Mouse (Mus musculus) limb, embryonic 13.5 days (tissue): ENCODE results near the gene Aff2. TPM values are rescaled to one million over a fixed set of nuclear protein-coding genes. Genes with fewer than 3 reads are reported as not detected.
A peak's percentile ranks its signal among the peaks of the same experiment; 100 is the strongest.

Experiments used
- ATAC-seq: fragments of 200-750 bp; cut with Nextera tagmentation; 2 replicates; pipeline ENCODE4 v1.8.0; 2017; ENCODE audit warnings: low read depth, moderate number of reproducible peaks, moderate TSS enrichment; ENCODE audit not compliant: low FRiP score
- H3K27ac ChIP-seq: fragments of 300-500 bp; sonication (generic); 2 replicates; pipeline ENCODE4 v1.5.1; 2015; ENCODE audit warnings: inconsistent platforms, mild to moderate bottlenecking, moderate library complexity
- H3K27me3 ChIP-seq: fragments of 300-500 bp; sonication (generic); 2 replicates; pipeline ENCODE4 v1.6.1; 2015; ENCODE audit warnings: mild to moderate bottlenecking, inconsistent platforms
- H3K36me3 ChIP-seq: fragments of 300-500 bp; sonication (generic); 2 replicates; pipeline ENCODE4 v1.6.1; 2015; ENCODE audit warnings: inconsistent platforms, mild to moderate bottlenecking, moderate library complexity
- H3K4me1 ChIP-seq: fragments of 300-500 bp; sonication (generic); 2 replicates; pipeline ENCODE4 v1.6.1; 2015; ENCODE audit warnings: inconsistent platforms
- H3K4me2 ChIP-seq: fragments of 300-500 bp; sonication (generic); replicated peaks from 2 replicates; pipeline ENCODE4 v1.6.1; 2015; ENCODE audit warnings: inconsistent platforms, mild to moderate bottlenecking, moderate library complexity
- H3K4me3 ChIP-seq: fragments of 300-500 bp; sonication (generic); 2 replicates; pipeline ENCODE4 v1.5.1; 2015; ENCODE audit warnings: moderate library complexity, mild to moderate bottlenecking, inconsistent platforms
- H3K9ac ChIP-seq: fragments of 300-500 bp; sonication (generic); 2 replicates; pipeline ENCODE4 v1.6.1; 2015; ENCODE audit warnings: mild to moderate bottlenecking, inconsistent platforms
- H3K9me3 ChIP-seq: fragments of 300-500 bp; sonication (generic); 2 replicates; pipeline ENCODE4 v1.6.1; 2016; ENCODE audit warnings: inconsistent platforms
- WGBS: fragments of 180-500 bp; shearing (Covaris S2); methylation state at CpG from one replicate; pipeline ENCODE4 v1.1.7; 2015; 5-methylcytosine and 5-hydroxymethylcytosine counted together
- polyA plus RNA-seq: library from polyadenylated mRNA; unstranded; fragments of >200 nt; fragmentation: Nextera tagmentation; extraction: Ambion mirVana; gene quantifications from 2 replicates; pipeline ENCODE4 v1.2.1, GENCODE M21; 2015

Aff2 gene
- polyA plus RNA-seq, 1 experiment from 2014 or later = 15.8 TPM

DNA sequence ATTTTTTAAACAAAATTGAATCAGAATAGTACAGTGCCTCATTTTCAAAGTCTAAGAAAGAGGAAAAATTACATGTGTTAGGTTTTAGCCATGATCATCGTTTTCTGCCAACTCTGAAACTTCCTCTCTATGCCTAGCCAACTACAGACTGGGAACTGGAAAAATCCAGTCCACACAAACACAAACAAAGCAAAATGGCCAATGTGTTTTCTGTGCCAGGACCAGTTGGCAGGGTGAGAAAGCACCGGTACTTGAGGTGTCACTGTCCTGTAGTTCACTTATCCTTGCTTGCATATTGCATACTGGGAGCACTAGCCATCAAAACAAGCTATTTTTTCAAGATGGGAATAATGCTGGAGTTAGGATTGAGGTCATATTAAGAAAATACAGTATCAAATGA, 100.8 kb downstream of the Aff2 start:
- Histone ChIP-seq H3K36me3 (no peaks in the 10 kb centered on the region), H3K9ac (no peak overlapping the region), H3K4me2 (no peak overlapping the region), H3K27me3 (no peaks in the 10 kb centered on the region), H3K4me3 (no peak overlapping the region), H3K9me3 (no peaks in the 10 kb centered on the region), H3K27ac (no peak overlapping the region), H3K4me1 (no peaks in the 10 kb centered on the region)
- ATAC-seq = no peak
- WGBS = 73% methylated on average over 2 of the region's 2 CpGs

DNA sequence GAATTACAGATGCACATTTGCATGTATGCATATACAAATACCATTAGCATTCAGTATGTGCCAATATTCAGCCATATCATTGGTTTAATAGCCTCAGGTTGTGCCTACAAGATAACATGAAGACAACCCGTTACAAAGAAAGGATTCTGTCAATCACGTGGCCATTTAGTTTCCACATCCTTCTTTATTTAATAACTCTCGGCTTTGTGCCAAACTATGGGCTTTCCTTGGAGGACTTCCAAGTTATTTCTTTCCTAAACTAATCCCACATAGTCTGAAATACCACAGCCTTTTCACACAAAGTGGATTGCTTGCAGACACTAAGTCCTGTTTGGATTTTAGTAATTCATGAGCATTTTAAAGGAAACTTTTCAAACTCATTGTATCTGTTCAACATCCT, 142.0 kb downstream of the Aff2 start:
- no peak overlapping the region for H3K4me3 ChIP-seq
- H3K9me3 ChIP-seq = no peaks in the 10 kb centered on the region
- no peaks in the 10 kb centered on the region for H3K4me1 ChIP-seq
- WGBS = 41% methylated on average over 3 of the region's 3 CpGs
- no peak overlapping the region for H3K9ac ChIP-seq
- 0 out of 2 replicates have a peak, but pooled peaks have one; percentile 3 for ATAC-seq
- H3K4me2 ChIP-seq = no peak overlapping the region
- no peaks in the 10 kb centered on the region for H3K36me3 ChIP-seq
- no peak overlapping the region for H3K27ac ChIP-seq
- H3K27me3 ChIP-seq = no peaks in the 10 kb centered on the region

DNA sequence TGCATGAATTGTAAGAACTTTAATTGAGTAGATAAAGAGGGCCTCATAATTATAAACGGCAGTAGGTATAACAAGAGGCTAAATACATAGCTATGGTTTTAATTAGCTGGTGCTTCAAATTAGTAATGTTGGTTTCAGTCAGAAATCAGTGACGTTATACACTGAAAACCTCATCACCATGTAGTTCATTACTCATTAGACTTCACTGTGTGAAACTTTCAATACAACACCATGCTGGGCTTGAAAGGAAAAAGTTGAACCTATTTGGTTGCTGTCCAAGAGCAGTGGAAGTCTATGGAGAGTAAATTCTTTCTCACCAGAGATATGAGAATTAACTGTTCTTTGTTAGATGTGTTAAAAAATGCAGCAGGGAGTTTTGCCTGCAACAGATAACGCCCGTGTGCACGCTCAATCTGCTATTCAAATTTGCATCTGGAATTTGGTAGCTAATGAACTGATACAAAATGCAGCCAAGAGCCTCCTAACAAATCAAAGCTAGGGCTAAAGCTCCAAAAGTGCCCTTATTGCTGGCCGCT, 158.0 kb downstream of the Aff2 start:
- Histone ChIP-seq H3K4me1 (no peaks in the 10 kb centered on the region), H3K4me3 (no peak overlapping the region), H3K9ac (no peak overlapping the region), H3K27me3 (no peaks in the 10 kb centered on the region), H3K27ac (no peak overlapping the region), H3K4me2 (no peak overlapping the region), H3K9me3 (no peaks in the 10 kb centered on the region), H3K36me3 (no peaks in the 10 kb centered on the region)
- 50% methylated on average over 6 of the region's 6 CpGs for WGBS
- ATAC-seq = no peak

DNA sequence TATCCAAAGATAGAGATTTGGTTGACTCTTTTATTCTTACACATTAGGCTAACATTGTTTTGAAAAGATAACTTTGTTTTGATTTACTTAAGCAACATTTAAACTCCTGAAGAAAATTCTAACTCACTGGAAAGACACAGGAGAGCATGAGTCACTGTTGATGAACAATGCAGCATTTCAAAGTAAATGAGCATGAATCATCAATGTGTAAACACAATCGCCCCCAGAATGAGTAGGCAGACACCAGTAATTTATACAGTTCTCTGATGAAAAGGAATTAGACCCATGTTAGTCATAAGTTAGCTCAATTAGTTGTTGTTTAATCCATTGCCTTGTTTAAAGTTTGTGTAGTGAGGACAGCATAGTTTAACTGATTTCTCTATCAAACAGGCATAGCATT, 180.7 kb downstream of the Aff2 start:
- Histone ChIP-seq H3K4me3 (no peak overlapping the region), H3K27me3 (no peaks in the 10 kb centered on the region), H3K27ac (no peak overlapping the region), H3K4me2 (no peak overlapping the region), H3K4me1 (no peaks in the 10 kb centered on the region), H3K36me3 (peaks cover 3% of the 10 kb centered on the region; the same call in 1 of the 2 replicates), H3K9me3 (no peaks in the 10 kb centered on the region), H3K9ac (no peak overlapping the region)
- ATAC-seq = no peak
- WGBS = 66% methylated on average over 1 of the region's 1 CpGs

DNA sequence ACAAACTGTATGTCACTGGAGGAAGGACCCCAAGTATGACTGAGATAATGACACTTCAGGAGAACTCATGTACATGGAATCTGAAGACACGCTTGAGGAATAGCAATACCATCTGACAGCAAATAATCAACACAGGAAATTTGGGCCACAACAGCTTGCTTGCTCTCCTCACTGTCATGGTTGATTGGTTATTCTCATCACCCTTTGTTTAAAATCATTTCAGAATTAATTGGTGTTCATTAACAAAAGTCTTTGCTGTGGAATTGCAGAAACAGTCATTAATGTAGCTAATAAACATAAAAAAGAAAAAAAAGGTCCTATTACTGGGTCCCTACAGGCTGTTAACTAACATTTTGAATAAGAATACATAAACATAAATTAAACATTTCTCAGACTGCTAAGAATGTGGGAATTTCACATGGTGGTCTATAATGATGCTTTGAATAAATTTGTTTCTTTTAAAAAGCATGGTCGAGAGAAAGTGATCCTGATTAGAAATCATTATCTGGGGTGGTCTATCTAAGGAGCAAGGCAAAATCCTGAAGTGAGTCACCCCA, 219.9 kb downstream of the Aff2 start:
- H3K4me2 ChIP-seq = no peak overlapping the region
- no peaks in the 10 kb centered on the region for H3K4me1 ChIP-seq
- H3K27ac ChIP-seq = no peak overlapping the region
- no peaks in the 10 kb centered on the region for H3K27me3 ChIP-seq
- 84% methylated on average over 2 of the region's 2 CpGs for WGBS
- H3K36me3 ChIP-seq = no peaks in the 10 kb centered on the region
- no peak overlapping the region for H3K4me3 ChIP-seq
- H3K9me3 ChIP-seq = no peaks in the 10 kb centered on the region
- H3K9ac ChIP-seq = no peak overlapping the region
- no peak for ATAC-seq

DNA sequence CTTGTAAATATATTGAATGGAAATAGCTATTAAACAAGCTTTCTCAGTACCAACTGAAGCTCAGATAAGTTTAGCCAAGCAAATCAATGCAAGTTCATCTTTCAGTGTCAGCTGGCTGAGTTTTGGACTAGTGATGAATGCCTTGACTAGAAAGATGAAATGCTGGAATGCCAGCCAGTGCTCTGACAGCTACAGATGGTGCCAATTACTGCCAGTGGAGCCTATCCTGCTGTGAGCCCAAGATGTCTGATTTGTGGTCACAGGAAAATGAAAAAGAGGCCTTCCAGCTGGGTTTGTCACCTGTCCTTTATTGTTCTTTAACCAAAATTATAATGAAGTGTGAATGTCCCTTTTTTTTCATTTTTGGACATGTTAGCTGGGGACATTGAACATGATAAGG, 248.7 kb downstream of the Aff2 start:
- no peak for ATAC-seq
- H3K4me1 ChIP-seq = no peaks in the 10 kb centered on the region
- no peak overlapping the region for H3K4me2 ChIP-seq
- H3K36me3 ChIP-seq = no peaks in the 10 kb centered on the region
- no peak overlapping the region for H3K27ac ChIP-seq
- no peak overlapping the region for H3K9ac ChIP-seq
- no peak overlapping the region for H3K4me3 ChIP-seq
- H3K9me3 ChIP-seq = no peaks in the 10 kb centered on the region
- no peaks in the 10 kb centered on the region for H3K27me3 ChIP-seq

DNA sequence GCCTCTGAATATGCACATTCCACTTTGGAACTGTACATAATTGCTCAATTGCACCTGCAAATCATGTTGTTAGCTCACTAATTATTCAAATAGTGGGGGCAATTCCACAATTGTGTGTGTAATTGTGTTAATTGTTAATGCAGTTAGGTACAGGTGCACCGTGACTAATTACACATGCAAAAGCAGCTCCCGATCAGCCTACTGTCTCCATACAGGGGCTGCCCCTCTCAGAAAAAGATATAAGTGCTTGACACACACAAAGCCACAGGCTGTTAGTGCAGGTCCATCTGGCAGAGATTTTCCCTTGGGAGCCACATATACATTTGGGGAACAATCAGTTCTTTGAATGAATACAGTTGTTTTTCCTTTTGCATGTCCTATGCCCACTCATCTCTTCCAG, 302.9 kb downstream of the Aff2 start:
- H3K9ac ChIP-seq = no peak overlapping the region
- WGBS = 94% methylated on average over 2 of the region's 2 CpGs
- no peak overlapping the region for H3K4me2 ChIP-seq
- no peaks in the 10 kb centered on the region for H3K36me3 ChIP-seq
- H3K27ac ChIP-seq = no peak overlapping the region
- H3K4me1 ChIP-seq = no peaks in the 10 kb centered on the region
- no peaks in the 10 kb centered on the region for H3K27me3 ChIP-seq
- no peak overlapping the region for H3K4me3 ChIP-seq
- ATAC-seq = no peak
- no peaks in the 10 kb centered on the region for H3K9me3 ChIP-seq

DNA sequence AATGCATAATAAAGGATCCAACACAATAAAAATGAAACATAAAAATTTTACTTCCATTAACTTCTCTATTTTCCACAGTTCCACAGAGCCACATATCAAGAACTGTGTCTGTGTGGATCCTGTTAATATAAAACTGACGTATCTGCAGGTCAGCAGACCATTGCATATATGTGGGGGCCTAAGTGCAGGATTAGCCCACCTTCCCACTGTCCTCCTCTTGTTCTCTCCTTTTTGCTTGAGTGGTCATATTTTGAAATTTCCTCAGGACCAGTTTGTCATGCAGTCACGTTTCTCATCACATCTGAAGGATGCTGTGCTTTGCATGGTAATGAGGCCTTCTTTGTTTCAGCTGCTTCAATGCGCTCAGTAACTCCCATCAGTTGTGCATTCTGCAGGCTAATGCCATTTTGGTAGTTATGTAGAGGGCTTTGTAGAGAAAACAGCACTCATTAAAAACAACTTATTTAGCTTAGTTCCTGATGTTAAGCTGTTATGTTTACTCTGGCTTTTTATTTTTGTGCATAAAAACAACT, 306.1 kb downstream of the Aff2 start:
- no peak overlapping the region for H3K27ac ChIP-seq
- WGBS = 69% methylated on average over 3 of the region's 3 CpGs
- H3K27me3 ChIP-seq = no peaks in the 10 kb centered on the region
- no peak for ATAC-seq
- no peaks in the 10 kb centered on the region for H3K4me1 ChIP-seq
- H3K4me2 ChIP-seq = no peak overlapping the region
- no peak overlapping the region for H3K9ac ChIP-seq
- H3K4me3 ChIP-seq = no peak overlapping the region
- no peaks in the 10 kb centered on the region for H3K36me3 ChIP-seq
- H3K9me3 ChIP-seq = no peaks in the 10 kb centered on the region

DNA sequence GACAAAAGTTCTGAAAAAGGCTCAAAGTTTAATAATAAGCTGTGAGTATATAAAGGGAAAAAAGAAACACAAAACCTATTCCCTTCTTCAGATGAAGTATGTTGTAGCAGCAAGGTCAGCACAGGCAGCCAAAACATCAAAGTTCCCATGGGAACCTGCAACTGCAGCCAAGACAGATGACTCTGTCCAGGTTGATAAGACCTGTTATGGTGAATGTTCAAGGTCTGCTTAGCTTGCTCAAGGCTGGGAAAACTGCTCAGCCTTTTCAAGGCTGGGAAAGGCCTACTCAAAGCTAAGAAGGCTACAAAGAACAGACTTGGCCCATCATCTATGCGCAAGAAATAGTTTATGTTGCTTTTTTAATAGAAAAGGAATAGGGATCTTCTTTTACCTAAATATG, 315.6 kb downstream of the Aff2 start:
- Histone ChIP-seq H3K36me3 (no peaks in the 10 kb centered on the region), H3K4me1 (no peaks in the 10 kb centered on the region), H3K27me3 (no peaks in the 10 kb centered on the region), H3K27ac (no peak overlapping the region), H3K9ac (no peak overlapping the region), H3K4me2 (no peak overlapping the region), H3K4me3 (no peak overlapping the region), H3K9me3 (no peaks in the 10 kb centered on the region)
- ATAC-seq = no peak
- WGBS = 94% methylated on average over 1 of the region's 1 CpGs

DNA sequence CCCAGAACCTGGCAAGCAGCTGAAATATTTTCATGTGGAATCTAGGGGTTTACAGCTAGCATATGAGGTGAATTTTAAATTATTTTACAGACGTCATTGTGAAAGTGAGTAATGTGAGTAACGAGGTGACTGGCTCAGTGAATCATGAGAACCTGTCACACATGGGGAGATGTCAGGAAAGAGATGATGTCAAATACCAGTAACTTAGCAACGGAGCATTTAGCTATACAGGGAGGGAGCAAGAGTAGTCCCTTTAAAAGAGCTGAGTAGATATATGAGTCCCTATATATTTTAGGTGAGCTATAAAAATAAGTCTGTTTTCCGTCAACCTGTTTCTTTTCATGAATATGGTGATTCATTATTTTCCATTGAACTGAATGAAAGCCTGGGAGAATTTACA, 338.7 kb downstream of the Aff2 start:
- no peaks in the 10 kb centered on the region for H3K27me3 ChIP-seq
- no peak overlapping the region for H3K9ac ChIP-seq
- H3K9me3 ChIP-seq = no peaks in the 10 kb centered on the region
- no peaks in the 10 kb centered on the region for H3K4me1 ChIP-seq
- H3K4me2 ChIP-seq = no peak overlapping the region
- no peak overlapping the region for H3K27ac ChIP-seq
- H3K4me3 ChIP-seq = no peak overlapping the region
- peak; percentile 87 for ATAC-seq
- H3K36me3 ChIP-seq = no peaks in the 10 kb centered on the region
- WGBS = 30% methylated on average over 4 of the region's 4 CpGs

DNA sequence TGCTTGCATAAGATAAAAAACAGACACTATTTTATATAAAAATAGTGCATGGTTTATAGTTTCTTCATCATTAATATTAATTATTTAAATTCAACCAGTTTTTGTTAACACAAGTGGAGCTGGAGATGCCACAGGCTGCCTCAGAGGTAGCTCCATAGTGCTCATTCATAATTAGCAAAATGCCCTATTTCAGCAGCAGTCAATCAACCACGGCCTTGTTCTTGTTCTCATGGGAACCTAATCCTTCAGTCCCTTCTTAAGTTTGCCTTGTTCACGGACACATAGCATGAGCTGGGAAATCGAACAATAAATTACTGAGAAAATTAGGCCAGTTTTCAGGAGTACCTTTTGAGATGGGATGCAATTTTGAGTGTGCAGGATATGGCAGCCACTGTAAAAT, 378.9 kb downstream of the Aff2 start:
- H3K27ac ChIP-seq = no peak overlapping the region
- no peaks in the 10 kb centered on the region for H3K36me3 ChIP-seq
- no peak overlapping the region for H3K9ac ChIP-seq
- no peak overlapping the region for H3K4me2 ChIP-seq
- WGBS = 62% methylated on average over 3 of the region's 3 CpGs
- no peaks in the 10 kb centered on the region for H3K4me1 ChIP-seq
- ATAC-seq = no peak
- no peak overlapping the region for H3K4me3 ChIP-seq
- H3K27me3 ChIP-seq = no peaks in the 10 kb centered on the region
- no peaks in the 10 kb centered on the region for H3K9me3 ChIP-seq

DNA sequence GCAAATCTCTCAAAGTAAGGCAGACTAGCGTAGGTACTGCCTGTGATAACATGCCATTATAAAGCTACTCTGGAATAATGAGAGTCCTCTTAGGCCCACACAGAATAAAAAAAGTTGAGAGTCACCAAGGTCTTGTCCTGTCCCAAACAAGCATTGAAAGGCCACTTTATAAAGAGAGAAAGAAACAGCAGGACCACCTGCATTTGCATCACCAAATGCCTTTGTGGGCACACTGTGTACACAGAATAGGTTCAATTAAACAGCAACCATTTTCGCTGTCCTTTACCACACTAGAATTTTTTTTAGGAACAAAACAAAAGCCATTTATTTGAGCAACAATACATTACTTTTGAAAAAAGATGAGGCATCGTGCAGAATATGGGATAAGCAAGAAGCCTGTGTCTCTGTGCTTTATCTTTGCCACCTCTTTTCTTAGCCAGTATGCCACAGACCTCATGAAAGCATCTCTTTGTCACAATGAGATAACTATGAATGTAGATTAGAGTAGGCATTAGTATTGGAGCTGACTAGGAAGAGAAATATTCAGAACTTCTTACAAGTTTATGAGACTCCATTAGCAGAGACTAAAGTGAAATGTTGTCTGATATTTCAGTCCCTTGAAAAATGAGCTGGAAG, 385.0 kb downstream of the Aff2 start:
- ATAC-seq = no peak
- H3K27me3 ChIP-seq = no peaks in the 10 kb centered on the region

More for the DNA sequence above, 385.0 kb downstream of the Aff2 start:
- Histone ChIP-seq H3K4me3 (no peak overlapping the region), H3K4me1 (no peaks in the 10 kb centered on the region), H3K9ac (no peak overlapping the region), H3K4me2 (no peak overlapping the region), H3K36me3 (no peaks in the 10 kb centered on the region), H3K27ac (no peak overlapping the region), H3K9me3 (no peaks in the 10 kb centered on the region)
- 64% methylated on average over 3 of the region's 3 CpGs for WGBS
